Mouse (Mus musculus) cerebellum, adult 11-12 months (tissue): Measurements from ENCODE around the gene Cdk5rap3.

Experiments used
- DNase-seq: peaks from one replicate; pipeline ENCODE4 v3.0.0; 2022

The Cdk5rap3 gene

DNA sequence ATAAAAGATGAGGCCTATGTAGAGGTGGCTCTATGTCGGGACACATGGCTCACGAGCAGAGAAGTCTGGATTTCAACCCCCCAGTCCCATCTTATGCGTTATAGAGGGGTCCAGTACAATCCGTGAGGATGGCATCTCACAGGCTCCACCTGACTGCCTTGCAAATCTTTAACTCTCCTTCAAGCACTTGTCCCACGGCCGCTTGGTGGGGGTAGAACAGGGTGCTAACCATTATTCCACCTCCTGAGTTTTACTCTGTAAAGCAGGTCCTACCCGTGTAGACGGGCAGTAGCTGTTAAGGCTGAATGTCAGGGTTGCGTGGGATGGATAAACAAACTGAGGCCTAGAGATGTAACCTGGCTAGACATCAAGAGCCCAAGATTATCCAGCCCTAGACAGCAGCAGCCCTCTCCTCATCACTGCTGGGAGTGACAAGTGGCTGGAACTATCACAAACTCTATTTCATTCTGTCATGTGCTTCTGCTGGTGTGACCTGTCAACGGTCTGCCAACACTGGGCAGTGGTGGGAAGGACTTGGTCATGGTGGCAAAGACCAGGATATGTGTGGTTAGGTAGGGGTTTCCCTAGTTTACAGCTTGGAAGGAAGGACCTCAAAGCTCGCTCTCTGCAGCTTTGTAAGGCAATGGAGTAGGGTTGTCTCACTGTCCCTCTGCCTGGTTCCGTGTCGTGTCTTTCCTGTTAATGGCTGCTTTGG lies 17.4 kb upstream of the Cdk5rap3 start:
- no peak for DNase-seq

DNA sequence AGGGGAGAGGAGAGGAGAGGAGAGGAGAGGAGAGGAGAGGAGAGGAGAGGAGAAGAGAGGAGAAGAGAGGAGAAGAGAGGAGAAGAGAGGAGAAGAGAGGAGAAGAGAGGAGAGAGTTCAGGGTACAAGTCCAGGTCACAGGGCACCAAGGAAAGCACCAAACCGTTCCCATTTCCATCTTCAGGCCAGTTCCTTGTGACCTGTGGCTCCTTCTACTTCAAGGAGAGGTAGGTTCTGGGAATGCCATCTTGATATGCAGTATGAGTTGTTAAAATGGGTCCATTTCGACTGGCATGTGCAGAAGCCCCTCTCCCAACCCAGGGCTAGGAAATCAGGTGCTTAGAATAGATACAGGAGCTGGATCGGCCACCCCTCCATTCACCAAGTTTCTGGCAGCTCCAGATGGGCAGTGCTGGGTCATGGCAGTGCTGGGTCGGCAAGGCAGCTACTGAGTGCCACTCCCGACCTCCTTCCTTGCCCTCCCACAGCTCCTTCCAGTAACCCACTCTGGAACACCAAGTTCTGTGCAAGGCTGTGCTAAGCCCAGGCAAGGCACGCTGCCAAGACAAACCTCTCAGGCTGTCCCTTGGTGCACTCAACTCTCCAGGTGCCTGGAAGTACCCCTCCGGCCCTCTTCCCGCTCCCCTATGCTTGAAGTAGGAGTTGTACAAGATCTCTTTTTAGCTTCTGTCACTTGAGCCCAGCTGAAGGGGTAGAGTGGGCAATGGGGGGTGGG lies 15.2 kb upstream of the Cdk5rap3 start:
- DNase-seq: no peak

DNA sequence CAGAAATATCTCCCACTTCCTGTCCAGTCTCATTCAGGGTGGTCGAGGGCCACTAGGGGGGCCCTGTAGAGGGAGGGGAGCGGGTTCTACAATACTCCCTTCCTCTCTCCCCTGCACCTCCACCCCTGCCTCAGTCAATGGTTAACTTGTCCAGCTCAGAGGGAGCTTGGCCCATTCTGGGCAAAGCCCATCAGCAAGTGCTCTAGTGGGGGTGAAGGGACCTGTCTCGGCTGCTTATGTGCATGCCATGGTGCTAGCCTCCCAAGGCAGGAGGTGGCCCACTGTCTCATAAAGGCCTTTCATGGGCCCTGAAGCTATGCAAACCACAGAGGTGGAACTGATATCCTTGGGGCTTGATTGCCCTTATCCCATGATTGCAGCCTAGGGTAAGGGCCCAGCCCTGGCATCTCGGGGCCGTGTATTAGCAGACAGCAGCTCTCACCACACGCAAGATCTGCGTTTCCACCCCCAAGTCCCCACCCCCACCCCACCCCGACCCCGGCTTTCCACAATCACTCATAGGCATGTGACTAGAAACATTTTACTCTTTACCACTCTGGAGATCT lies 13.6 kb upstream of the Cdk5rap3 start:
- no peak for DNase-seq

DNA sequence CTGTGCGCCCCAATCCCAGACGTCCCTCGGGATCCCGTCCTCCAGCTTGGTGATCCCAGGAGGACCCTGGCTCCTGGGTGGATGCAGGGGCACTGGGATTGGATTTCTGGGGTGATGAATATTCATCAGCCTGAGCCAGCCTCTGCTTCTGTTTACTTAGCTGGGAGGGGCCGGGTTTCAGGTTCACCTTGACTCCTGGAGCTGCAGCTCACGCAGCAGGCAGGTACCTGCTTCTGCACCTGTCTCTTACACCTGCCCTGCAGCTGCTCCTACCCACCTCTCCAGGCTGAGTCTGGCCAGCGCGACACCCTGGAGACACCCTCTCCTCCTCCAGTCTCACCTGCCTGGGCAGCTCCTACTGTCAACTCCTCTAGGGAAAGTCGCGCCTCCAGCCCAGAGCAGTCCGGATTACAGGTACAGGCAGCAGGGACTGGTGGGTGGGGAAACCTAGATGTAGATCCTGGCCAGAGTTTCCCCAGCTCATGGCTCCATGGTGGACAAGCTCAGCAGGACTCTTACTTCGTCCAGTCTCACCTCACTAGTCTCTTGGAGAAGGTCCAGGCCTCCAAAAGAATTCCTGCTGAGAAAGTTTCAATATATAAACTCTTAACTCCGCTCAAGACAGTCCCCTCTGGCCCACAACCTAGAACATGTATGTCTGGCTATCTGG lies 12.9 kb upstream of the Cdk5rap3 start:
- no peak for DNase-seq

DNA sequence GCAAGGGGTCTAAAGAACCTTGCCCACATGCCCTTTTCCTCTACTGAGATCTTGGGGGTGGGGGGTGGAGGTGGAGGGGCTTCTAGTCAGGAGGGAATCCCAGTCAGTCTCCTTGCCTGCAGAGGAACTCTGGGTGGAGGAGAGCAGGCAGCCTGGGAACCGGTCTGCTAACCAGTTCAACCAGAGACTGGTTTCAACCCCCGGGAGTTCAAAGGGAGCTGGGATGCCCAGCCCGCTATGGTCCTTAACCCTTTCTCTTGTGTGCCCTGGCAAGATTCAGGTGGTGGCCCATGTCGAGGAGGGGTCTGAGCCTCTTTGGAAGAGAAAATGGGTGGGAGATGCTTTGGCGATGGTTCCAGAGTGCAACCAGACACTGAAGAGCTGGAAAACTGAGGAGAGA lies 12.4 kb upstream of the Cdk5rap3 start:
- DNase-seq: no peak

DNA sequence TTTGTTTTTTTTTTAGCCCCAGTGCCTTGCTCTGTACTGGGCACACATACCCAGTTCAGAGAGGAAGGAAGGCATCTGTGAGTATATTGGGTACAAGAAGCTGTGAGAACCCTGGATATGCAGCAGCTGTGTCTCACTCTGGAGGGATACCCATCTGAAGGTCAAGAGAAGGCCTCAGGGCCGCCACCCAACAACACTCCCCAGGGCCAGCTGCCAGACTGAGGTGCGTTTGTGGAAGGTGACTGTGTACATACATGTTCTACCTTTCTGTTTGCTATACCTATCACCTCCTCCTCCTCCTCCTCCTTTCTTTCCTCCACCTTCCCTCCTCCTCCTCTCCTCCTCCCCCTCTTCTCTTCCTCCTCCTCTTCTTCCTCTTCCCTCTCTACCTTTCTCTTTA lies 11.8 kb upstream of the Cdk5rap3 start, which contains the start of gene Prr15l:
Gene Prr15l (plus strand): TSS at position 17 of the 400 bp plus-strand sequence.
- DNase-seq: no peak

DNA sequence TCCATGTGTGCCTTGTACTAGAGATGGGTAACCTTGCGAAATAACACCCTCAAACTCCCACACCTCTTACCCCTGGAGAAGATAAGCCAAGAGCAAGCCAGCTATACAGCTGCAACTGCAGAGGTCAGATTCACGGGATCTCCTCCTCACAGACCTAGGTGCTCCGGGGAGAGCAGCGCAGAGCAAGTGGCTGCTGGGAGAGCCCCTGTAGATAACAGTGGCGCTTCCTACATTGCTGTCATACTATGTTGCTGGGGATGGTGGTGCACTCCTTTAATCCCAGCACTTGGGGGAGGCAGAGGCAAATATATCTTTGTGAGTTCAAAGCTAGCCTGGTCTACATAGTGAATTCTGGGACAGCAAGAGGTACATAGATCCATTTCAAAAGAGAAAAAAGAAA lies 10.3 kb upstream of the Cdk5rap3 start:
- no peak for DNase-seq

DNA sequence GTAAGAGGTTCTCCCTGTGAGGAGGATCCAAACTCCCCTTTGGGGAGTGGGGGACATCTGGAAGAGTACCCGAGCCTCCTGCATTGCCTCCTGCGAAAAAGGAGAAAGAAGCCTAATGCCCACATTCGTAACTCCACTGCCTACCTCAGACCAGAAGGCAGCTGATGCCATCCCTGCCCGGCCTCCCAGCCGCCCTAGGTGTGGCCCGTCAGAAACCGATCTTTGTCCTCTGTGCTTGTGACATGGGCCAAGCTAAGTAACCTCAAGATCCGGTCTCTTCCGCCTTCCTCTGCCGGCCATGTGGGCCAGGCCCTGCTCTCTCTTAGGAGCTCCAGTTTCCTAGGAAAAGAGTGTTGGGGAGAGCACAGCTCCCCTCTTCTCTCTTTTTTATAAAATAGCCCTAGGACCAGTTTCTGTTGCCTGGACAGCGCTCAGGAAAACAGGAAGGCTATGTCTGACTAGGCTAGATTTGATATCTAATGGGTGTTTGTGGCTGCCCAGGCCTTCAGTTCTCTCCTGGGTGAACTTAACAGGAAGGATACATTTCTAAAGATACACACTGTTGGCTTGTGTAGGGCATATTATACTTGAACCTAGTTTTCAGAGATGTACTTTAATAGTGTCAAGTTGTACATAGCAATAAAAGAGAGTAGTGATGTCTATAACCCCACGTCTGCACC lies 9.3 kb upstream of the Cdk5rap3 start:
- DNase-seq: no peak

DNA sequence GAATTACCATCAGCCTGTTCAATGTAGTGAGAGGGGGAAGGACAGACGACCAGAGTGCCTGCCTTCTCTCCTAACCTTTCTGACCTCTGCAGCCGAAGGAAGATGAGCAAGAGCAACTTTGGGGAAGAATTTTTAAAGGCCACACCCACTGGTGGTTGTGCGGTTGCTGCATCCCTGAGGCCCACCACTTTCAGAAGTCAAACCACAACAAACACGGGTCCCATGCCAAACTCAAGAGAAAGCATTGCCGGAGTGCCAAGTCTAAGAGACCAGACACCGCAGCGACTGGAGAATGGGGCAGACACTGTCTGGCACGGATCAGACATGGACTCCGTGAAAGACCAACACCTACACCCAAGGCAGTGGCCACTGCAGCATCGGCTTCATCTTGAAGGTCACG lies 8.6 kb upstream of the Cdk5rap3 start:
- no peak for DNase-seq

DNA sequence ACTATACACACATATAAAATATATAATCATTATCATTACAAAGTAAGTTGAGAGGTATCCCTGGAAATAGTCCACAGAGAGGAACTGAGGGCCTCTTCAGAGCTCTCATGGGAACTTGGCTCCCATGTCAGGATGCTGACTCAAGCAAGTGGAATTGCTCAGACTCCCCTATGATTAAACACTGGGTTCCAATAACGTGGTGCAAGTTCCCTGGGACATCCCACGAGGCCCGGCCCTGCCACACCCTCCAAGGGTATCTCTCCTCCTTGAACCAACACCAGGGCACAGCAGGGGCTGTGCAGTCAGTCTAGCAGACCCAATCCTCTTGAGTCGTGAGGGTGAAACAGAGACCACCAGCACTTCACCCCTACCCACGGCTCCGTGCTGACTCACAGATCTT lies 2.7 kb upstream of the Cdk5rap3 start:
- no peak for DNase-seq

DNA sequence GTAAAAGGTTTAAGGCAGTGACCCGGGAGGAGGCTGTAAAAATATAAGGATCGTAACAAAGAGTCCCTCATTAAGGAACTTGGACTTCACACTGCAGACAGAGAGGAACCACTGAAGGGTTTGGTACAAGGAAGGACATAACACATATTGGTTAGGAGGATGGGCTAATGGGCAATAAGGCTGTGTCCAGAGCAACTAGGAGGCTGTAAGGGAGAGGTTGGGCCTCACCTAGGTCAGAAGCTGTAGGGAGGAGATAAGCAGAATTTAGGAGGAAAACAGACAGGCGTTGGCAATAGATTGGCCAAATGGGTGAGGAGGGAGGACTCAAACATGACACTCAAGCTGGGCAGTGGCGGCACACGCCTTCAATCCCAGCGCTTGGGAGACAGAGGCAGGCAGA lies 1.1 kb upstream of the Cdk5rap3 start:
- DNase-seq: no peak

DNA sequence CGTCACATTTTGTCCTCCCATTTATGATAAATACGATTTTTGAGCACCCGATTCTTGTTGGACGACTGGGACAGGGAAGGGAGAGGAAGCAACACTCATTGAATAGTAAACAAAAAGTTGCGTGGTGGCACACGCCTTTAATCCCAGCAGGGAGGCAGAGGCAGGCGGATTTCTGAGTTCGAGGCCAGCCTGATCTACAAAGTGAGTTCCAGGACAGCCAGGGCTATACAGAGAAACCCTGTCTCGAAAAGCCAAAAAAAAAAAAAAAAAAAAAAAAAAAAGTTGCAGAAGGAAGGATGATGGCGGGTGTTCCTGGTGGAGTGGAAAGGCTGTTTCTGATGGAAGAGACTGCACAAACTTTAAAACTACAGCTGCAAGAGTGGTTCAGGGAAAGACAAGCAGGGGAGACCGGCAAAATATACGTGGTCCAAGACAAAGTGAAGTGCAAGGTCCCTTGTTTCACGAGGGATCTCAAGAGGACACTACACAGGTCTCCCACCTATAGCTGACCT lies 645 bp upstream of the Cdk5rap3 start:
- DNase-seq: no peak

DNA sequence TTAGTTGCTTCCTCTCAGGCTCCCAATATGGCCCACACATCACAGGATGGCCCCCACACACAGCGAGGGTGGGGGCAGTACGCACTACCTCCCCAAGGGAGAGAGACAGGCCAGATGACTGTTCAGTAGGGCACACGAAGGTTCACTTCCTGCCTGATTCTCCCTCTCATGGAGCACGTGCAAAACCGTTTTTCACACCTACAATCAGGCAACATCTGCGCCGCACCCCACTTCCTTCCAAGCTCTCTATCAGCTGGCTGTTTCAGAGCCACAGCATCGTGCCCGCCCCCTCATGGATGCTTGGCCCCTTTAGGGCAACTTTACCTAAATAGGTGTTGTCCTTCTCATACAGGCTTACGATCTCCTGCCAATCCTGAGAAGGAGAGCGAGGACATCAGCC lies 3.6 kb downstream of the Cdk5rap3 start:
- no peak for DNase-seq

DNA sequence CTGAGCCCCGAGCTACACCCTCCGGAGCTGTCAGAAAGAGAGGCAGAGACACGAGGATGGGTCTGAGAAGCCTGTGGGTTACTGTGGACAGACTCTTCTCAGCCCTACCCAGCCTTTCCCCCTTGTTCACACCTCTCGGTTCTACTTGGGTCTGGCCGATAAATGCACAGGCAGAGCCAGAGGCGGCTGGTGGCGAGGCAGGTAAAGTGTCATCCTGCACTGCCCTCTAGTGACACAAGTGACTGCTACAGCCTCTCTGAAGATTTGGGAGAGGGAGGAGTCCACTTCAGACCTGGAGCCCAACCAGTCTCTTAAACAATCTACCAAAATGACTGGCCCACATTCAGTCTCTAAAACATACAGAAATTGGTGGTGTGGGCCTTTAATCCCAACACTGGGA lies 6.3 kb downstream of the Cdk5rap3 start:
- peak; percentile 80 for DNase-seq

DNA sequence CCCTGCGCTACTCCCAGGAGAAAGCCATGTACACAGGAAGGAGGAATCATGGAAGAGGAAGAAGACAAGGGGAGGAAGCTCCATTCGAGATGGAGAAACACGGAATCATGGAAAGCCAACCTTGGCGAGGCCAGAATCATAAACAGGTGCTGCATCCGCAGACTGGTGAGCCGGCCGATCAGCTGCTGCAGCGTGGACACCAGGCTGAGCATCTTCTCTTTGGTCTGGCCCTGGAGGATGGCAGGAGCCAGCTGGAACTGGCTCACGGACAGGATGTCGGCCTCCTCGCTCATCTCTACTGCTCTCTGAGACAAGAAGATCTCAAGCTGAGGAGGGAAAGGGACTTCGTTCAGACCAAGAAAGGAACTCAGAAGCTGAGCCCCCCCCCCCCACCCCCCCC lies 7.7 kb downstream of the Cdk5rap3 start:
- peak; percentile 19 for DNase-seq

DNA sequence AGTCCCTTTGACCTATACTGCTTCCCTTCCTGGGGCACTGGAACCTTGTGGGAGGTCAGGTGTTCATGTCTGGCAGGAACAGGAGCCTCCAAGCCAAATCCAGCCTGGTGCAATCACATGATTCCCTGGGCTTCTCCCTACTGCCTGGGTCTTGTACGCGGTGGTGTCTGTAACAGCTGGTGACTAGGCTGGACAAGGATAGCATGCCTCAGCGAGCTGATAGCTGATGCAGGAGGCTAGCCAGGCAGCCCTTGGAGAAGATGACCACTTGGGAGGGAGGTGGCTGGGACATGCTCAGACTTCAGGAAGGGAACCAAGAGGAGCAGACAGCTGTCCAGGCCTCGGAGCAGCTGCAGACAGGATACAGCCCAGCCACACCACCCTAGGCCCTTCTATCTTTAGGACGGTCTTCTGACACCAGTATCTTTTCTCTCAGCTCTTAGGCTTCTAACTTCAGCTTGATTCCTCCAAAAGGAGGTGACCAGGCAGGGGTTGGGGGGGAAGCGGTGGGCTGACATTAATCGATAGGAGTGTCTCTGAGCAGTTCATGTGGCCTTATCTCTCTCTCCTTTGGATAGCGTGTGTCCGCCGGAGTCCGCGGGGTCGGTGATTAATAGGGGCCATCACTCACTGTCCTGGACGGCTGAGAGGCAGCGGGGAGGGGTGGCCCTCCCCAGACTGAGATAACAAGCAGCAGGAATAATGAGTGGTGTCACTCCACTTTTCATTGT lies 9.7 kb downstream of the Cdk5rap3 start:
- DNase-seq: no peak

DNA sequence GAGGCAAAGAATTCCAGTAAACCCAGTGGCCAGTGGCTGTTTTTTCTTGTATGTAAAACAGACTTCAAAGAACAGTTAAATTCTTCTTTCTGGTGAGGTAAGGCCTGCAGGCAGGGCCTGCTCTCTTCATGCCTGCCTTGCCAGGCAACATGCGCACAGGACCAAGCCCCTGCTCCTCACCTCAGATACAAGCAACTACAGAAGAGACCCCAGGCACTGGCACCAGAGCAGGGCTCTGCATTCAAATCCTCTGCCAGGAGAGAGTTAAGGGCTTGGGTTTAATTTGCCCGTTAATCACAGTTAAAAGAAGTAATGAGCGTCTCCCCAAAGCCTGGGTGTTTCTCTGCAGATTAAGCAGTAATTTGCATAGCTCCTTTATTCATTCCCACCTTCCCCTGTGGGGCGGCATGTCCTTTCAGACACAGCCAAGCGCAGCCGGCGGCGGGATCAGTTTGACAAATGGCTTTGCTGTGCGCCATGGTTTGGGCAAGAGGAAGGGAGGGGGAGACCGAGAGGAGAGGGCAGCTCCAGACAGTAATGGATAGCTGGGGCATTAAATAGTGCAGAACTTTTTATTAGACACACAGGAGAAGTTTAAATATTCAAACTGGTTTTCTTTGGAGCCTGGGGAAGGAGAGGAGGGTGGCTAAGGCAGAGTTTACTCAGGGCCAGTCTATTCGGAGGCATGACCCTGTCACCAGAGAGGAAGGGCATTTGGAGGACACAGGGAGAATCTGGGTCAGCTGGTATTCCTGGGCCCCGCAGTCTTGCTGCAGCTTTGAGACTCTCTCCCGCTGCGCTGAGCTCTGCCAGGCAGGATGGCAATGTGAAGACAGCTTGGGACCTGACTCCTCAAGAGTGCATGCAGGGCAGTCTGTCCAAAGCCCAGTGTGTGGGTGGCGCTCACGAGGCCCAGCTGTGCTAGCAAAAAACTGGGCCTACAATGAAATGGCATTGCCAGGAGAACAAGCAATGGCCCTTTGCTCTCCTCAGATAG lies 13.4 kb downstream of the Cdk5rap3 start:
- DNase-seq: peak; percentile 42

DNA sequence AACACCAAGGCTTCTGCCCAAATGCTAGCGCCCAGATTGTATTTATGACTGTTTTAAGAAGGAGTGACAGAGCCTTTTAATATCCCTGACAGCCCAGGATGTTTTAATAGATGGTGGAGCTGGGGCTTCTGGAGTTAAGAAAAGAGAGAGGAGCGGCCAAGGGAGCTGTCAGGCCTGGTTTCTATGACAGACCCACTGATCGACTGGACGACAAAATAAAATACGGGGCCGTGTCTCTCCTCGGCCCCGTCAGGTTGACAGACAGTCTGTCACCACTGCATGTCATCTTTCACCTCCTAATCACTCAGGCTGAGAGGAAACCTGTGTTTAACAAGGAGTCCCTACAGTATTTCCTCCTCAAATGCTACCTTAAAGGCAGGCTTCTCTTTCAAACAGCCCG lies 15.0 kb downstream of the Cdk5rap3 start:
- DNase-seq: no peak

DNA sequence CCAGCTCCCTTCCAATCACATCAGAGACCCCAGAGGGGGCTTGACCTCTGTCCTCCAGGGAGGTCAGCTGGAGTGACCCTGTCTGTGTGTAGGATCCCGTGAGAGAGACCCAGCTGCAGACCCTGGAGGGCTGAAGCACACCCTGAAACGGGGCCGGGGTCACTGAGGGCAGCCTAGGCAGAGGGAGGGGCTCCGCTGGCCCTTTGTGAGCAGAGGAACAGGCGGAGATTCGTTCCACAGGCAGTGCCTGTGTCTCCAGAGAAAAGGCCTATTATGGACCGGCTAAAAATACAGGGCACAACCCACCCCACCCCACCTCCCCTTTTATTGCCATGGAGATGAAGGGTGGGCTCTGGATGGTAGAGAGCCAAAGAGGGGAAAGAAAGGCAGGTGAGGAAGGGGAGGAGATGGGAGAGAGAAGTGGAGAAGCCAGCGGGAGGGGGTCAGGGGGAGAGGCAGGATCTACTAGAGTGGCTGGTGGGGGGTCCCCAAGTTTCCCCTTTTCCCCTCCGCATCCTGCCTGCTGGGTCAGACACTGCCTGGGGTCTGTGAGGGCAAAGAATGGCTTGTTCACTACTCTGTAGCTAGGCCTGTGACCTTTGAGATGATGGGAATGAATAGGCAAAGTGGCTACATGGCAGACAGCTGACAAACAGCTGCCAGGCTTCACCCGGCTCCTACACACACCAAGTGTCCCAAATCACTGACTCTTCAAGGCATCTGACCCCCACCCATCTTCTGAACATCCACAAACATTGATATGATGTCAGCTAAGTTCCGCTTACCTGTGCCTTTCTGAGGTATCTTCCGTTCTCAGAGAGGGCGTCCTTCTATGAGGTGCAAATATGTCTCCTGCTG lies 16.6 kb downstream of the Cdk5rap3 start:
- no peak for DNase-seq

DNA sequence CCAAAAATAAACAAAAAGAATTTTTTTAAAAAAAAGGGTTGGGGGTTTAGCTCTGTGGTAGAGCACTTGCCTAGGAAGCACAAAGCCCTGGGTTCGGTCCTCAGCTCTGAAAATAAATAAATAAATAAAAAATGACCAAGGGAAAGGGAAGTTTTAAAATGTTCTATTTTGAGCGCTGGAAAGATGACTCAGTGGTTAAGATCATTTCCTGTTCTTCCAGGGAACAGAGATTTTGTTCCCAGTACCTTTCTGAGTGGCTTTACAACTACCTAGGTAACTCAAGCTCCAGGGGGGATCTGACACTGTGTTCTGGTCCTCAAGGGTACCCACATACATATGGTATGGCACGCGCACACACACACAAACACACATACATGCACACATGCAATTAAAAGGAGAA lies 20.4 kb downstream of the Cdk5rap3 start:
- no peak for DNase-seq
